Mouse (Mus musculus) kidney, postnatal 0 days (tissue): Measurements from ENCODE around the gene Cfc1. TPM values are rescaled to one million over a fixed set of nuclear protein-coding genes. Genes with fewer than 3 reads are reported as not detected.
"Not testable (repeated sequence)": the region's sequence is repeated elsewhere in the genome, so short reads cannot be mapped to it uniquely, and the experiment has no call there.

Experiments
- ATAC-seq: fragments of 200-750 bp; cut with Nextera tagmentation; replicated peaks from 2 replicates; pipeline ENCODE4 v1.8.0; 2017; ENCODE audit warnings: low read depth, moderate number of reproducible peaks, moderate TSS enrichment, moderate library complexity; ENCODE audit not compliant: low FRiP score
- DNase-seq: peaks from one replicate; pipeline ENCODE4 v3.0.0-alpha.2; 2016; ENCODE audit warnings: low spot score
- H3K27ac ChIP-seq: fragments of 300-500 bp; sonication (generic); 2 replicates; pipeline ENCODE4 v1.5.1; 2014; ENCODE audit warnings: mild to moderate bottlenecking
- H3K27me3 ChIP-seq: fragments of 300-500 bp; sonication (generic); 2 replicates; pipeline ENCODE4 v1.6.1; 2014; ENCODE audit warnings: low read length, mixed read lengths; ENCODE audit not compliant: insufficient read depth
- H3K36me3 ChIP-seq: fragments of 300-500 bp; sonication (generic); 2 replicates; pipeline ENCODE4 v1.6.1; 2014; ENCODE audit warnings: low read length, mixed read lengths; ENCODE audit not compliant: insufficient read depth
- H3K4me1 ChIP-seq: fragments of 300-500 bp; sonication (generic); replicated peaks from 2 replicates; pipeline ENCODE4 v1.6.1; 2014; ENCODE audit warnings: antibody characterized with exemption, low read length, mixed read lengths; ENCODE audit not compliant: insufficient read depth
- H3K4me2 ChIP-seq: fragments of 300-500 bp; sonication (generic); 2 replicates; pipeline ENCODE4 v1.6.1; 2014; ENCODE audit warnings: mild to moderate bottlenecking, low read length, moderate library complexity, mixed read lengths
- H3K4me3 ChIP-seq: fragments of 300-500 bp; sonication (generic); replicated peaks from 2 replicates; pipeline ENCODE4 v1.5.1; 2014; ENCODE audit warnings: low read depth, low read length
- H3K9ac ChIP-seq: fragments of 300-500 bp; sonication (generic); 2 replicates; pipeline ENCODE4 v1.6.1; 2014; ENCODE audit warnings: low read depth, low read length
- H3K9me3 ChIP-seq: fragments of 300-500 bp; sonication (generic); replicated peaks from 2 replicates; pipeline ENCODE4 v1.6.1; 2016; ENCODE audit warnings: low read length, inconsistent platforms, mixed read lengths
- CTCF ChIP-seq: IDR thresholded peaks from 2 replicates; pipeline ENCODE4 v1.5.1; 2016; ENCODE audit warnings: antibody characterized with exemption, low read depth, mild to moderate bottlenecking, moderate library complexity
- WGBS: fragments of 180-500 bp; shearing (Covaris S2); extraction: QIAGEN DNeasy Blood & Tissue Kit; methylation state at CpG from one replicate; pipeline ENCODE4 v1.1.7; 2014; 5-methylcytosine and 5-hydroxymethylcytosine counted together
- polyA plus RNA-seq: library from polyadenylated mRNA; unstranded; fragments of >200 nt; fragmentation: Nextera tagmentation; extraction: Ambion mirVana; gene quantifications from 2 replicates; pipeline ENCODE4 v1.2.1, GENCODE M21; 2015

The Cfc1 gene
- polyA plus RNA-seq, 1 experiment from 2014 or later: 0.14 TPM

DNA sequence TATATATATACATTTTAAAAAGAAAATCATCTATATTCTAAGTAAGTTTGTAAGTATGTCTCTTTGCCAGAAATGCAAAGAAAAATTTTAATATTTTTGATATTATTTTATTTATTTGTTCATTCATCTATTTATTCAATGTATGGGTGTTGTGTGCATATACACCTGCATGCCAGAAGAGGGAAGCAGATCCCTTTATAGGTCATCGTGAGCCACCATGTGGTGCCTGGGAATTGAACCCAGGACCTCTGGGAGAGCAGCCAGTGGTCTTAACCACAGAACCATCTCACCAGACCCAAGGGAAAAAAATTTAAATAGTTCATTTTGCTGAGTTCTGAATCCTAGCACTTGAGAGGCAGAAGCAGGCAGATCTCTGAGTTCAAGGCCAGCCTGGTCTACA, 17.2 kb upstream of the Cfc1 start:
- no peak for DNase-seq
- no peak for TF ChIP-seq CTCF
- H3K9me3 ChIP-seq: no peaks in the 10 kb centered on the region
- H3K36me3 ChIP-seq: no peaks in the 10 kb centered on the region
- no peak overlapping the region for H3K4me2 ChIP-seq
- 82% methylated on average over 1 of the region's 1 CpGs for WGBS
- no peaks in the 10 kb centered on the region for H3K4me1 ChIP-seq
- no peaks in the 10 kb centered on the region for H3K27me3 ChIP-seq
- no peak overlapping the region for H3K4me3 ChIP-seq
- H3K27ac ChIP-seq: no peak overlapping the region
- no peak overlapping the region for H3K9ac ChIP-seq
- ATAC-seq: no peak

DNA sequence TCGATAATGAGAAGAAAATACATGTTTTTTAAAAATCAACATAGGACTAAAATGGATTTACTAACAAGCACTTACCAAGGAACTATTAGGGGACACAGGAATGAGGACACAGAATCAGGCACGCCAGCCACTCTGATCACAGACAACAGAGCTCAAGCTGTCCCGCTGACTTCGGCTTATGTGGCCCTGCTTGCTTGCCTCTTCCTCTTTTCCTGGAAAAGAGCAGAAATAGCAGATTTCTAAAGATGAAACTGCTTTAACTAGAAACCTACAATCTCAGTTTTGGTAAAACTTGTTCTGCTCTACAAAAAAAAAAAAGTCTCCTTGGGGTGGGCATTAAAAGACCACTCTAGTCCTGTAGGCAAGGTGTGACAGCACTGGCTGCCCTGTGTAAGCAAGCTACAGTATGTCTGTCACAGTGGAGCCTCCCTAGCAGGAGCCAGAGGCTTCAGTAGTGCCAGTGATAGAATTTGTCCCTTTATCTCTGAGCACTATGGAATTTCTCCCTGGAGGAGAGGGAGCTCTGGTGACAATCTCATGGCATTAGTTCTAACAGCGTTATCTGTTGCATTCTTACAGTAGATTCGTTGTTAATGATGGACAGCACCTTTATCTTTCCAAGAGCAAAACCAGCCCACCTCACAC, 13.1 kb upstream of the Cfc1 start:
- 83% methylated on average over 6 of the region's 6 CpGs for WGBS
- no peak overlapping the region for H3K4me3 ChIP-seq
- ATAC-seq (no peak), DNase-seq (no peak)
- H3K4me2 ChIP-seq: no peak overlapping the region
- H3K4me1 ChIP-seq: no peaks in the 10 kb centered on the region
- H3K27ac ChIP-seq: no peak overlapping the region
- no peaks in the 10 kb centered on the region for H3K36me3 ChIP-seq
- no peaks in the 10 kb centered on the region for H3K9me3 ChIP-seq
- no peak for TF ChIP-seq CTCF
- H3K27me3 ChIP-seq: no peaks in the 10 kb centered on the region
- no peak overlapping the region for H3K9ac ChIP-seq

GRCm38 (mm10) chr1:34522850-34523244, 12.6 kb upstream of the Cfc1 start:
- TF ChIP-seq CTCF: no peak
- no peak for DNase-seq
- Histone ChIP-seq H3K4me2 (no peak overlapping the region), H3K4me1 (no peaks in the 10 kb centered on the region), H3K27ac (no peak overlapping the region), H3K4me3 (no peak overlapping the region), H3K27me3 (no peaks in the 10 kb centered on the region), H3K9me3 (no peaks in the 10 kb centered on the region), H3K9ac (no peak overlapping the region), H3K36me3 (no peaks in the 10 kb centered on the region)
- ATAC-seq: no peak
- WGBS: 84% methylated on average over 3 of the region's 3 CpGs

- ATAC-seq (no peak), DNase-seq (no peak)
- H3K4me2 ChIP-seq: no peak overlapping the region
- no peaks in the 10 kb centered on the region for H3K4me1 ChIP-seq
- no peaks in the 10 kb centered on the region for H3K36me3 ChIP-seq
- TF ChIP-seq CTCF: no peak
- H3K9me3 ChIP-seq: no peaks in the 10 kb centered on the region
- no peak overlapping the region for H3K27ac ChIP-seq
- WGBS: 80% methylated on average over 3 of the region's 3 CpGs
- H3K27me3 ChIP-seq: no peaks in the 10 kb centered on the region
- no peak overlapping the region for H3K9ac ChIP-seq
- no peak overlapping the region for H3K4me3 ChIP-seq
Observed at GRCm38 (mm10) chr1:34523647-34524046, 11.8 kb upstream of the Cfc1 start.

DNA sequence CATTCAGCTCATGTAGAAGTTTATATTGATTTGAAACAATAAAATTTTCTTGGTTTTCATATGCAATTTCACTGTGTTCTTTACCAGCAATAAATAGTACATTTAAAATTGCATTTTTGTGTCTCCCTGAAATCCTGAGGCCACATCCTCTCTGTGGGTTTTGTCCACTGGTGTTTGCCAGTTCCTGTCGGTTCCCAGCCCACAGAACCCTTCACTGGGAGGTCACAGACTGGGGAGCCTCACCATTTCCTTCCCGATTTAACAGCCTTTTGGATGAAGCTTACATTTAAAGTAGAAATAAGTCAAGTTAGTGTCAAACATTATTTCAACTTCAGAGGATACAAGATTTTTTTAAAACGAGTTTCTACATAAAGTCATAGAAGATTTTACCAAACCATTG, 874 bp upstream of the Cfc1 start:
- H3K36me3 ChIP-seq, H3K4me2 ChIP-seq, H3K27me3 ChIP-seq, ATAC-seq, H3K4me3 ChIP-seq, H3K27ac ChIP-seq, H3K9ac ChIP-seq, H3K9me3 ChIP-seq, H3K4me1 ChIP-seq, DNase-seq: not testable (repeated sequence)
- WGBS: 39% methylated on average over 3 of the region's 3 CpGs

DNA sequence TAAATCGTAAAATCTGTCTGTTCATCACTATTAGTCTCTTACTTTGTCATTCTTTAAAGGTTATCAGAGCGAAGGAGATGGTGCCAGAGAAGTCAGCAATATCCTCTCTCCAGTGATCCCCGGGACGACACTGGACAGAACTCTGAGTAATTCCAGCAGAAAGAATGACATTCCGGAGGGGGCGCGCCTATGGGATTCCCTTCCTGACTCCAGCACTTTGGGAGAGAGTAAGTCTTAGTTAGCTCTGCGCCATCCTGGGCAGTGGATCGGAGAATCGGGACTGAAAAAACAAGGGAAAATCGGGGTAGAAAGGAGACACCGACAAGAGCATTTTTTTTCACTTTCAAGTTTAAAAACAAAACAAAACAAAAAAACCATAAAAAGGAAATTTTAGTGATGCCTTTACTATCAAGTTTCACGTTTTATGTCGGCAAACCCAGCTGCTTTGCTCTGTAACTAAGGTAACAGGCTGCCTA, 881 bp downstream of the Cfc1 start:
- ATAC-seq (no peak), DNase-seq (peak; percentile 18)
- Histone ChIP-seq H3K36me3 (no peaks in the 10 kb centered on the region), H3K27ac (no peak overlapping the region), H3K4me1 (no peaks in the 10 kb centered on the region), H3K9ac (no peak overlapping the region), H3K27me3 (0 out of 2 replicates have a peak, but pooled peaks cover 4% of the 10 kb centered on the region), H3K4me2 (peak overlapping the region; percentile 46), H3K4me3 (peak overlapping the region; percentile 11; the same call in 1 of the 2 replicates), H3K9me3 (no peaks in the 10 kb centered on the region)
- WGBS: 2% methylated on average over 14 of the region's 14 CpGs
- no peak for TF ChIP-seq CTCF
